Mouse (Mus musculus): ENCODE measurements at regions not wholly inside any gene's neighbourhood (a gene's known extent, or its start where the extent isn't known, plus 50 kb on each side); places are given as distances from the start of the nearest gene placed in this dataset.

- Histone ChIP-seq H3K4me3 (ENCODE audit: control insufficient read depth in 1 of 2, insufficient read depth in 1 of 2, low read depth in 2 of 2, low read length in 2 of 2) (no peak overlapping the region), H3K9ac (ENCODE audit: control insufficient read depth, low read depth, low read length, poor library complexity, severe bottlenecking) (no peak overlapping the region), H3K27ac (ENCODE audit: control insufficient read depth, low read depth, low read length) (no peak overlapping the region), H3K4me1 (ENCODE audit: control insufficient read depth in 1 of 2, insufficient read depth in 2 of 2, low read length in 2 of 2) (no peaks in the 10 kb centered on the region), H3K27me3 (ENCODE audit: control insufficient read depth in 1 of 2, insufficient read depth in 2 of 2, low read length in 2 of 2) (no peaks in the 10 kb centered on the region), H3K9me3 (replicated peaks; ENCODE audit: insufficient read depth, low read length) (no peaks in the 10 kb centered on the region), H3K36me3 (ENCODE audit: control insufficient read depth in 1 of 2, insufficient read depth in 2 of 2, low read length in 2 of 2) (no peaks in the 10 kb centered on the region), H3K79me2 (ENCODE audit: control insufficient read depth, insufficient read depth, low read length, poor library complexity) (no peaks in the 10 kb centered on the region)
- TF ChIP-seq CHD2 (IDR thresholded peaks at IDR 0.05; ENCODE audit: low read length) (no peak), USF1 (IDR thresholded peaks at IDR 0.05; ENCODE audit: low read depth, low read length) (no peak), USF2 (IDR thresholded peaks at IDR 0.05; ENCODE audit: borderline replicate concordance in 1 of 2, insufficient read depth in 1 of 2, low read depth in 1 of 2, low read length in 2 of 2) (no peak), KAT2A (conservative IDR thresholded peaks at IDR 0.05; ENCODE audit: low read depth, low read length) (no peak), TCF12 (IDR thresholded peaks at IDR 0.05; ENCODE audit: low read depth, low read length) (no peak), GABPA (IDR thresholded peaks at IDR 0.05; ENCODE audit: low read depth, low read length) (no peak), NRF1 (IDR thresholded peaks at IDR 0.05; ENCODE audit: insufficient read depth, low read depth, low read length, poor library complexity, severe bottlenecking) (no peak), ZNF384 (IDR thresholded peaks at IDR 0.05; ENCODE audit: low read depth, low read length) (no peak), POLR2AphosphoS5 (IDR thresholded peaks at IDR 0.05; ENCODE audit: borderline replicate concordance, low read depth, low read length) (no peak)
- DNase-seq (ENCODE audit: low read depth, low spot score), result no peak
Measured at GRCm38 (mm10) chr1:105070661-105071455, 285.7 kb downstream of the Rnf152 start.

GRCm38 (mm10) chr1:105067902-105068301, 288.6 kb downstream of the Rnf152 start:
- H3K4me3 ChIP-seq (ENCODE audit: control insufficient read depth in 1 of 2, insufficient read depth in 1 of 2, low read depth in 2 of 2, low read length in 2 of 2), result no peak overlapping the region
- no peaks in the 10 kb centered on the region for H3K36me3 ChIP-seq (ENCODE audit: control insufficient read depth in 1 of 2, insufficient read depth in 2 of 2, low read length in 2 of 2)
- H3K4me1 ChIP-seq (ENCODE audit: control insufficient read depth in 1 of 2, insufficient read depth in 2 of 2, low read length in 2 of 2), result no peaks in the 10 kb centered on the region
- no peaks in the 10 kb centered on the region for H3K27me3 ChIP-seq (ENCODE audit: control insufficient read depth in 1 of 2, insufficient read depth in 2 of 2, low read length in 2 of 2)
- H3K9ac ChIP-seq (ENCODE audit: control insufficient read depth, low read depth, low read length, poor library complexity, severe bottlenecking), result no peak overlapping the region
- no peak overlapping the region for H3K27ac ChIP-seq (ENCODE audit: control insufficient read depth, low read depth, low read length)
- TF ChIP-seq UBTF (IDR thresholded peaks at IDR 0.05; ENCODE audit: borderline replicate concordance, insufficient read depth, low read depth, low read length), result no peak
- no peak for TF ChIP-seq MAZ (IDR thresholded peaks at IDR 0.05; ENCODE audit: low read depth, low read length)
- no peak for TF ChIP-seq RAD21 (IDR thresholded peaks at IDR 0.05; ENCODE audit: low read depth, low read length)
- TF ChIP-seq POLR2AphosphoS2 (IDR thresholded peaks at IDR 0.05; ENCODE audit: low read length), result no peak
- no peak for TF ChIP-seq JUND (IDR thresholded peaks at IDR 0.05; ENCODE audit: low read depth, low read length)
- no peak for TF ChIP-seq ETS1 (IDR thresholded peaks at IDR 0.05; ENCODE audit: low read depth, low read length)
- TF ChIP-seq CHD2 (IDR thresholded peaks at IDR 0.05; ENCODE audit: low read length), result no peak
- no peak for TF ChIP-seq GABPA (IDR thresholded peaks at IDR 0.05; ENCODE audit: low read depth, low read length)
- no peak for TF ChIP-seq ZC3H11A (IDR thresholded peaks at IDR 0.05; ENCODE audit: low read depth, low read length)
- no peak for TF ChIP-seq EP300 (IDR thresholded peaks at IDR 0.05; ENCODE audit: low read depth in 1 of 2, low read length in 2 of 2)
- no peak for TF ChIP-seq MYB (IDR thresholded peaks at IDR 0.05; ENCODE audit: low read depth, low read length)
- no peak for TF ChIP-seq TAL1 (IDR thresholded peaks at IDR 0.05; ENCODE audit: low read length)
- DNase-seq (ENCODE audit: low read depth, low spot score), result no peak
- H3K9me3 ChIP-seq (replicated peaks; ENCODE audit: insufficient read depth, low read length), result no peaks in the 10 kb centered on the region
- H3K79me2 ChIP-seq (ENCODE audit: control insufficient read depth, insufficient read depth, low read length, poor library complexity), result no peaks in the 10 kb centered on the region

Data from MEL (cell line).